Mouse (Mus musculus): ENCODE data around the gene Clpsl2. TPM values are rescaled to one million over a fixed set of nuclear protein-coding genes. Genes with fewer than 3 reads are reported as not detected.

Gene Clpsl2
- total and polyA plus RNA-seq, 3 experiments: not detected

GRCm38 (mm10) chr17:28586509-28586908 lies 37.3 kb downstream of the Clpsl2 start:
- TF ChIP-seq EP300 (IDR thresholded peaks at IDR 0.05; ENCODE audit: insufficient read depth, low read depth, low read length): no peak
- no peak for TF ChIP-seq CTCF (IDR thresholded peaks at IDR 0.05)
- no peak for TF ChIP-seq POLR2A (IDR thresholded peaks at IDR 0.05; ENCODE audit: insufficient read depth, low read depth, low read length)
- WGBS: 74% methylated on average over 3 of the region's 3 CpGs
- no peaks in the 10 kb centered on the region for H3K79me2 ChIP-seq (replicated peaks; ENCODE audit: control insufficient read depth, insufficient read depth, low read length)
- no peak for DNase-seq
- no peak overlapping the region for H3K9ac ChIP-seq (ENCODE audit: low read depth, low read length)
- H3K4me1 ChIP-seq (ENCODE audit: control insufficient read depth, insufficient read depth, low read length): peaks cover under 1% of the 10 kb centered on the region
- H3K36me3 ChIP-seq (ENCODE audit: control insufficient read depth, insufficient read depth, low read length): peaks cover 5% of the 10 kb centered on the region; the same call in 1 of the 2 replicates
- intact Hi-C loops (cut with DNase I): no loop called here
- H3K27me3 ChIP-seq (ENCODE audit: control insufficient read depth, insufficient read depth, low read length): no peaks in the 10 kb centered on the region
- no peak overlapping the region for H3K4me3 ChIP-seq
- H3K27ac ChIP-seq: no peak overlapping the region

- H3K27ac ChIP-seq: no peak overlapping the region
- no peaks in the 10 kb centered on the region for H3K27me3 ChIP-seq (ENCODE audit: control insufficient read depth, insufficient read depth, low read length)
- intact Hi-C loops (cut with DNase I): no loop called here
- WGBS: 70% methylated on average over 2 of the region's 2 CpGs
- TF ChIP-seq CTCF (IDR thresholded peaks at IDR 0.05) (no peak), EP300 (IDR thresholded peaks at IDR 0.05; ENCODE audit: insufficient read depth, low read depth, low read length) (no peak), POLR2A (IDR thresholded peaks at IDR 0.05; ENCODE audit: insufficient read depth, low read depth, low read length) (no peak)
- H3K4me1 ChIP-seq (ENCODE audit: control insufficient read depth, insufficient read depth, low read length): peaks cover 5% of the 10 kb centered on the region
- no peak overlapping the region for H3K4me3 ChIP-seq
- no peak for DNase-seq
- no peaks in the 10 kb centered on the region for H3K79me2 ChIP-seq (replicated peaks; ENCODE audit: control insufficient read depth, insufficient read depth, low read length)
- H3K9ac ChIP-seq (ENCODE audit: low read depth, low read length): no peak overlapping the region
- H3K36me3 ChIP-seq (ENCODE audit: control insufficient read depth, insufficient read depth, low read length): peaks cover 5% of the 10 kb centered on the region; the same call in 1 of the 2 replicates
Observed at GRCm38 (mm10) chr17:28588591-28588990, 39.4 kb downstream of the Clpsl2 start.

GRCm38 (mm10) chr17:28590596-28590995 lies 41.4 kb downstream of the Clpsl2 start:
- 75% methylated on average over 3 of the region's 3 CpGs for WGBS
- intact Hi-C loops (cut with DNase I): no loop called here
- TF ChIP-seq EP300 (IDR thresholded peaks at IDR 0.05; ENCODE audit: insufficient read depth, low read depth, low read length) (no peak), POLR2A (IDR thresholded peaks at IDR 0.05; ENCODE audit: insufficient read depth, low read depth, low read length) (no peak), CTCF (IDR thresholded peaks at IDR 0.05) (no peak)
- DNase-seq: no peak
- Histone ChIP-seq H3K27ac (peak overlapping the region; percentile 64), H3K4me3 (no peak overlapping the region), H3K79me2 (replicated peaks; ENCODE audit: control insufficient read depth, insufficient read depth, low read length) (no peaks in the 10 kb centered on the region), H3K4me1 (ENCODE audit: control insufficient read depth, insufficient read depth, low read length) (peaks cover 5% of the 10 kb centered on the region), H3K9ac (ENCODE audit: low read depth, low read length) (no peak overlapping the region), H3K27me3 (ENCODE audit: control insufficient read depth, insufficient read depth, low read length) (no peaks in the 10 kb centered on the region), H3K36me3 (ENCODE audit: control insufficient read depth, insufficient read depth, low read length) (peaks cover 5% of the 10 kb centered on the region; the same call in 1 of the 2 replicates)

- Histone ChIP-seq H3K36me3 (ENCODE audit: control insufficient read depth, insufficient read depth, low read length) (peaks cover 5% of the 10 kb centered on the region; the same call in 1 of the 2 replicates), H3K27me3 (ENCODE audit: control insufficient read depth, insufficient read depth, low read length) (no peaks in the 10 kb centered on the region), H3K79me2 (replicated peaks; ENCODE audit: control insufficient read depth, insufficient read depth, low read length) (no peaks in the 10 kb centered on the region), H3K4me3 (no peak overlapping the region), H3K4me1 (ENCODE audit: control insufficient read depth, insufficient read depth, low read length) (peaks cover 5% of the 10 kb centered on the region), H3K27ac (peak overlapping the region; percentile 64), H3K9ac (ENCODE audit: low read depth, low read length) (no peak overlapping the region)
- 38% methylated on average over 5 of the region's 5 CpGs for WGBS
- peak; percentile 58 to 74 for DNase-seq
- TF ChIP-seq EP300 (IDR thresholded peaks at IDR 0.05; ENCODE audit: insufficient read depth, low read depth, low read length): 0 out of 2 replicates have a peak, but pooled peaks have one; percentile 45
- TF ChIP-seq CTCF (IDR thresholded peaks at IDR 0.05): no peak
- intact Hi-C loops (cut with DNase I): no loop called here
Observed at GRCm38 (mm10) chr17:28591476-28591875, 42.3 kb downstream of the Clpsl2 start.

- intact Hi-C loops (cut with DNase I): no loop called here
- Histone ChIP-seq H3K27ac (no peak overlapping the region), H3K4me1 (ENCODE audit: control insufficient read depth, insufficient read depth, low read length) (peaks cover 5% of the 10 kb centered on the region), H3K36me3 (ENCODE audit: control insufficient read depth, insufficient read depth, low read length) (peaks cover 5% of the 10 kb centered on the region; the same call in 1 of the 2 replicates), H3K9ac (ENCODE audit: low read depth, low read length) (no peak overlapping the region), H3K27me3 (ENCODE audit: control insufficient read depth, insufficient read depth, low read length) (no peaks in the 10 kb centered on the region), H3K4me3 (no peak overlapping the region), H3K79me2 (replicated peaks; ENCODE audit: control insufficient read depth, insufficient read depth, low read length) (no peaks in the 10 kb centered on the region)
- WGBS: 16% methylated on average over 4 of the region's 4 CpGs
- TF ChIP-seq POLR2A (IDR thresholded peaks at IDR 0.05; ENCODE audit: insufficient read depth, low read depth, low read length) (no peak), CTCF (IDR thresholded peaks at IDR 0.05) (peak; percentile 92), EP300 (IDR thresholded peaks at IDR 0.05; ENCODE audit: insufficient read depth, low read depth, low read length) (no peak)
- peak; percentile 63 to 77 for DNase-seq
Observed at GRCm38 (mm10) chr17:28592998-28593397, 43.8 kb downstream of the Clpsl2 start.

- DNase-seq: no peak
- Histone ChIP-seq H3K27ac (no peak overlapping the region), H3K4me1 (ENCODE audit: control insufficient read depth, insufficient read depth, low read length) (peaks cover 5% of the 10 kb centered on the region), H3K27me3 (ENCODE audit: control insufficient read depth, insufficient read depth, low read length) (no peaks in the 10 kb centered on the region), H3K36me3 (ENCODE audit: control insufficient read depth, insufficient read depth, low read length) (peaks cover 5% of the 10 kb centered on the region; the same call in 1 of the 2 replicates), H3K9ac (ENCODE audit: low read depth, low read length) (no peak overlapping the region), H3K4me3 (no peak overlapping the region), H3K79me2 (replicated peaks; ENCODE audit: control insufficient read depth, insufficient read depth, low read length) (no peaks in the 10 kb centered on the region)
- TF ChIP-seq EP300 (IDR thresholded peaks at IDR 0.05; ENCODE audit: insufficient read depth, low read depth, low read length) (no peak), POLR2A (IDR thresholded peaks at IDR 0.05; ENCODE audit: insufficient read depth, low read depth, low read length) (no peak), CTCF (IDR thresholded peaks at IDR 0.05) (no peak)
- intact Hi-C loops (cut with DNase I): no loop called here
- 43% methylated on average over 4 of the region's 4 CpGs for WGBS
Observed at GRCm38 (mm10) chr17:28593965-28594364, 44.8 kb downstream of the Clpsl2 start.

Measured in heart, adult 2 months (tissue).